Mouse (Mus musculus) 3T3-L1 (cell line): ENCODE measurements around the gene Cd300a.

Experiments used
- DNase-seq: peaks from one replicate; pipeline ENCODE4 v3.0.0-alpha.2; 2015; ENCODE audit warnings: low read depth, low spot score

Gene Cd300a

GRCm38 (mm10) chr11:114866486-114867360 lies 23.1 kb upstream of the Cd300a start:
- DNase-seq: no peak

GRCm38 (mm10) chr11:114867361-114868235 lies 22.2 kb upstream of the Cd300a start:
- DNase-seq: no peak

- DNase-seq: no peak
Measured at GRCm38 (mm10) chr11:114868280-114868679, 21.6 kb upstream of the Cd300a start.

GRCm38 (mm10) chr11:114869787-114870186 lies 20.1 kb upstream of the Cd300a start:
- DNase-seq: no peak

GRCm38 (mm10) chr11:114871540-114871939 lies 18.3 kb upstream of the Cd300a start:
- no peak for DNase-seq

- no peak for DNase-seq
Measured at GRCm38 (mm10) chr11:114873022-114873817, 16.6 kb upstream of the Cd300a start.

- no peak for DNase-seq
Measured at GRCm38 (mm10) chr11:114874226-114875145, 15.4 kb upstream of the Cd300a start.

- no peak for DNase-seq
Measured at GRCm38 (mm10) chr11:114875301-114875801, 14.5 kb upstream of the Cd300a start.

GRCm38 (mm10) chr11:114876176-114876575 lies 13.7 kb upstream of the Cd300a start:
- peak; percentile 27 for DNase-seq

- DNase-seq: peak; percentile 17
Measured at GRCm38 (mm10) chr11:114876621-114877020, 13.2 kb upstream of the Cd300a start.

GRCm38 (mm10) chr11:114877145-114877544 lies 12.7 kb upstream of the Cd300a start:
- peak; percentile 68 for DNase-seq

- DNase-seq: peak; percentile 28
Measured at GRCm38 (mm10) chr11:114879666-114880065, 10.2 kb upstream of the Cd300a start.

- DNase-seq: no peak
Measured at GRCm38 (mm10) chr11:114880185-114880584, 9.7 kb upstream of the Cd300a start.

GRCm38 (mm10) chr11:114880589-114880988 lies 9.3 kb upstream of the Cd300a start:
- peak; percentile 53 for DNase-seq

GRCm38 (mm10) chr11:114883251-114883789 lies 6.5 kb upstream of the Cd300a start:
- DNase-seq: no peak

- no peak for DNase-seq
Measured at GRCm38 (mm10) chr11:114884380-114885100, 5.3 kb upstream of the Cd300a start.

- no peak for DNase-seq
Measured at GRCm38 (mm10) chr11:114890542-114890941, 701 bp downstream of the Cd300a start.

- DNase-seq: no peak
Measured at GRCm38 (mm10) chr11:114896085-114896484, 6.2 kb downstream of the Cd300a start.

- peak; percentile 60 for DNase-seq
Measured at GRCm38 (mm10) chr11:114898026-114898425, 8.2 kb downstream of the Cd300a start.
